Mouse (Mus musculus) Patski (cell line): ENCODE results near the gene Btnl10. TPM values are rescaled to one million over a fixed set of nuclear protein-coding genes. Genes with fewer than 3 reads are reported as not detected.
A peak's percentile ranks its signal among the peaks of the same experiment; 100 is the strongest.

Source experiments
- ATAC-seq: fragments of 100-300 bp; one replicate; pipeline ENCODE4 v1.8.0; 2021
- CTCF ChIA-PET: fragments of 350-600 bp; sonication (Branson Sonifier 250); formaldehyde crosslinking; loops from one replicate; lab custom pipeline; 2022; ENCODE audit warnings: inconsistent platforms; lab: Charles Lee
- POLR2A ChIA-PET: fragments of 350-600 bp; sonication (Branson Sonifier 250); formaldehyde crosslinking; loops from one replicate; lab custom pipeline; 2022; ENCODE audit warnings: antibody characterized with exemption, inconsistent platforms; lab: Charles Lee
- DNase-seq: peaks from one replicate; pipeline ENCODE4 v3.0.0-alpha.2; 2011; ENCODE audit warnings: low read depth, low spot score
- H3K27me3 ChIP-seq: fragments of 371-371 bp; one replicate; pipeline ENCODE4 v1.5.1; 2021
- CTCF ChIP-seq: fragments of 100-300 bp; IDR thresholded peaks from one replicate; pipeline ENCODE4 v1.5.1; 2021
- in situ Hi-C: fragments of 300-500 bp; cut with MboI; formaldehyde crosslinking; loops from 3 replicates; pipeline ENCODE4 v1.11.1; 2018; ENCODE audit warnings: low pct_unique_long_range_greater_than_20kb, mixed read lengths
- polyA plus RNA-seq: library from polyadenylated mRNA; unstranded; gene quantifications from one replicate; pipeline ENCODE4 v1.2.3, GENCODE M21; 2021

Btnl10 gene
- polyA plus RNA-seq, 1 experiment from 2014 or later = not detected

DNA sequence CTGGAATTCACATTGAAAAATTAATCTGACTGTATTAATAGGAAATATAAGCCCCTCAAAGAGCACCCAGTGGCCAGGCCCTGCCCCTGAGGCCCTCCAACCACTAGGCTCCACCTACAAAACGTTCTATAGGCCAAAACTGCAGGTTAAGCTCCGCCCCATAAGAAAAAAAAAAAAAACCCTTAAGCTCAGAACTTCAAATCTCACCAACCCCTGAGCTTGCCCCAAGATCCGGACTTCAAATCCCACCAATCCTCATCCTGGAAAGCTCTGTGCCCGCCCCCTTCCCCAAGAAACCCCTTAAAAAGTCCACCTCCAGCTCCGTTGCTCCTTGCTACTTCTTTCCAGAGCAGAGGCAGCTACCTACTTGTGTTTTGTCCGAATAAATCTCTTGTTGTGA is 12.9 kb upstream of the Btnl10 start:
- in situ Hi-C loops = no loop called here
- ATAC-seq = no peak
- CTCF ChIA-PET = interaction anchor here (1.0 to 2.9 kb wide), 2 partner anchors 10 to 56 kb away, joined by 3 to 17 read pairs; no protein-coding TSS in a partner anchor
- TF ChIP-seq CTCF = no peak
- POLR2A ChIA-PET = interaction anchor here (0.7 to 1.4 kb wide), 4 partner anchors 9 to 73 kb away, joined by 3 read pairs; partner anchors contain the start of gene Trim11
- DNase-seq = no peak
- H3K27me3 ChIP-seq = no peaks in the 10 kb centered on the region

GRCm38 (mm10) chr11:58913776-58914175 is 3.9 kb upstream of the Btnl10 start:
- ChIA-PET POLR2A (interaction anchor here (0.7 to 1.2 kb wide), 4 partner anchors 9 to 46 kb away, joined by 3 to 4 read pairs (median 3); partner anchors contain the start of gene Zfp39), CTCF (interaction anchor here (1.6 to 7.3 kb wide), 6 partner anchors 9 to 65 kb away, joined by 4 to 64 read pairs (median 8); partner anchors contain the start of genes Hist3h2a, Trim11, Trim17 and Zfp39)
- ATAC-seq (no peak), DNase-seq (no peak)
- peaks cover 11% of the 10 kb centered on the region for H3K27me3 ChIP-seq
- in situ Hi-C loops = no loop called here
- TF ChIP-seq CTCF = no peak

- H3K27me3 ChIP-seq = peaks cover 12% of the 10 kb centered on the region
- DNase-seq (no peak), ATAC-seq (no peak)
- peak; percentile 78 for TF ChIP-seq CTCF
- POLR2A ChIA-PET = interaction anchor here (0.7 to 1.2 kb wide), 5 partner anchors 8 to 45 kb away, joined by 3 to 4 read pairs (median 3); partner anchors contain the start of gene Zfp39
- CTCF ChIA-PET = interaction anchor here (0.9 to 7.3 kb wide), 12 partner anchors 9 to 65 kb away, joined by 3 to 64 read pairs (median 4); partner anchors contain the start of genes Hist3h2a, Hist3h2ba, Trim11 and Trim17
- in situ Hi-C loops = no loop called here
These were observed 3.2 kb upstream of the Btnl10 start for GRCm38 (mm10) chr11:58914461-58915028.

DNA sequence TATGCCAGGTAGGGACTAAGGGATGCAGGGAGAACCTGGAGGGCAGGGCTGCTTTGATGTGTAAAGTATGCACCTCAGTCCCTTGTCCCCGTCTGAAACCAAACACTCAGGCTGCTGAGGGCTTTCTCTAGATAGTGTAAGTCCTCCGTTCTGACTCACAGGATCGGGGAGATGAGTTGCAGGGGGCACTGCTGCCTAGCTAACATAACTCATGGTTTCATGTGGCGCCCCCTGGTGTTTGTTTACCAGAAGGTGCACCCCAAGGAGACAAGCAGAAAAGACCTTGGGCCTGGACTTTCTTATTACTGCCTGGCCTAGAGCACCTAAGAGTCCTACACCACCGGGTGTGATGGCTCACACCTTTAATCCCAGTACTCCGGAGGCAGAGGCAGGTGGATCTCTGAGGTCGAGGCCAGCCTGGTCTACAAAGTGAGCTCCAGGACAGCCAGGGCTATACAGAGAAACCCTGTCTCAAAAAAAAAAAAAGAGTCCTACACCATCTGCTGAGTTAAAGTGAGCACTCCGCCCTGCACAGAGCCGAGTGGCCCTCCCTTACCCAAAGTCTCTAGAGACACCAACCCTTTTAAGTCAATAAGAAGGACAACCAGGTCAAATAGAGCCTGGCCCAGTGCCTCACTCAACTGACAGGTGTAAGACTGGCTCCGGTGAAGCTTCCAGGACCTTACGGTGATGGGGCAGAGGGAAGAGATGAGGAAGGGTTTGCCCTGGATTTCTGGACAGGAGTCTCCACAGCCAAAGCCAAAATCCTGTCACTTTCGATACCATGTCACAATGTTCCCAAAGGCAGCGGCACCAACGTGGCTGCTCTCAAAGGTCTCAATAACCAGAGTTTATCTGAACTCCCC is 596 bp upstream of the Btnl10 start:
- ATAC-seq (peak; percentile 51), DNase-seq (no peak)
- ChIA-PET POLR2A (no interaction called here), CTCF (interaction anchor here (1.2 to 7.3 kb wide), 2 partner anchors 11 to 14 kb away, joined by 6 to 64 read pairs; partner anchors contain the start of gene Zfp39)
- TF ChIP-seq CTCF = peak; percentile 78
- in situ Hi-C loops = no loop called here
- peaks cover 8% of the 10 kb centered on the region for H3K27me3 ChIP-seq

GRCm38 (mm10) chr11:58918759-58919158 is 1.1 kb downstream of the Btnl10 start:
- in situ Hi-C loops = no loop called here

DNA sequence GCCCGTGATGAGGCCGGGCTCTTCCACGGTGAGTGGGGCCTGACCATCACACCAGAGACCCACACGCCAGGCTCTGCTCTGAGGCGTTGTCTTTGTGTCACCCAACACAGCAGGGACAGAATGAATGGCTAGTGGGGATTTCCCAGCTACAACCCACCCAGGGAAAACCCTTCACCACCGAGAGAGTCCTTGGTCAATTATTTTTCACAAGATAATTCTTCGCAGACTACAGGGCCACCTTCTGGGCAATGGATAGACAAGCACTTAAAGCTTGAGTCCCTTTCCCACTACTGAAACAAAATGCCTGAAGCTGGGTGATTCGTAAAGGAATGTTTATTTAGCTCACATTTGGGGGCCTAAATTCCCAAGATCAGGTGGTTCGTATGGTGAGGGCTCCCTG is 4.7 kb downstream of the Btnl10 start:
- H3K27me3 ChIP-seq = peaks cover 8% of the 10 kb centered on the region
- no peak for TF ChIP-seq CTCF
- ChIA-PET POLR2A (interaction anchor here (0.6 to 0.9 kb wide), 2 partner anchors 9 to 19 kb away, joined by 3 to 4 read pairs; no protein-coding TSS in a partner anchor), CTCF (no interaction called here)
- ATAC-seq (no peak), DNase-seq (no peak)
- in situ Hi-C loops = no loop called here

More at GRCm38 (mm10) chr11:58918759-58919158, 1.1 kb downstream of the Btnl10 start:
- ChIA-PET POLR2A (no interaction called here), CTCF (interaction anchor here (1.1 to 7.3 kb wide), 3 partner anchors 10 to 13 kb away, joined by 3 to 64 read pairs (median 6); no protein-coding TSS in a partner anchor)
- ATAC-seq = no peak
- TF ChIP-seq CTCF = no peak
- DNase-seq = no peak
- peaks cover 8% of the 10 kb centered on the region for H3K27me3 ChIP-seq

- no peak for TF ChIP-seq CTCF
- no peak for DNase-seq
- no peak for ATAC-seq
- ChIA-PET CTCF (interaction anchor here (7.5 kb wide), 1 partner anchor 10 kb away, joined by 64 read pairs; the partner anchor contains the start of gene Btnl10), POLR2A (interaction anchor here (0.5 kb wide), 1 partner anchor 62 kb away, joined by 3 read pairs; no protein-coding TSS in a partner anchor)
- in situ Hi-C loops = no loop called here
- peaks cover 3% of the 10 kb centered on the region for H3K27me3 ChIP-seq
These were observed 8.9 kb downstream of the Btnl10 start for GRCm38 (mm10) chr11:58926651-58927050.

- ATAC-seq (no peak), DNase-seq (no peak)
- no peak for TF ChIP-seq CTCF
- H3K27me3 ChIP-seq = peaks cover 3% of the 10 kb centered on the region
- CTCF ChIA-PET = interaction anchor here (0.7 to 7.5 kb wide), 3 partner anchors 10 to 50 kb away, joined by 3 to 64 read pairs (median 8); partner anchors contain the start of genes Btnl10 and Trim11
- POLR2A ChIA-PET = interaction anchor here (0.5 kb wide), 1 partner anchor 61 kb away, joined by 3 read pairs; no protein-coding TSS in a partner anchor
- in situ Hi-C loops = no loop called here
These were observed 9.3 kb downstream of the Btnl10 start for GRCm38 (mm10) chr11:58927053-58927452.

DNA sequence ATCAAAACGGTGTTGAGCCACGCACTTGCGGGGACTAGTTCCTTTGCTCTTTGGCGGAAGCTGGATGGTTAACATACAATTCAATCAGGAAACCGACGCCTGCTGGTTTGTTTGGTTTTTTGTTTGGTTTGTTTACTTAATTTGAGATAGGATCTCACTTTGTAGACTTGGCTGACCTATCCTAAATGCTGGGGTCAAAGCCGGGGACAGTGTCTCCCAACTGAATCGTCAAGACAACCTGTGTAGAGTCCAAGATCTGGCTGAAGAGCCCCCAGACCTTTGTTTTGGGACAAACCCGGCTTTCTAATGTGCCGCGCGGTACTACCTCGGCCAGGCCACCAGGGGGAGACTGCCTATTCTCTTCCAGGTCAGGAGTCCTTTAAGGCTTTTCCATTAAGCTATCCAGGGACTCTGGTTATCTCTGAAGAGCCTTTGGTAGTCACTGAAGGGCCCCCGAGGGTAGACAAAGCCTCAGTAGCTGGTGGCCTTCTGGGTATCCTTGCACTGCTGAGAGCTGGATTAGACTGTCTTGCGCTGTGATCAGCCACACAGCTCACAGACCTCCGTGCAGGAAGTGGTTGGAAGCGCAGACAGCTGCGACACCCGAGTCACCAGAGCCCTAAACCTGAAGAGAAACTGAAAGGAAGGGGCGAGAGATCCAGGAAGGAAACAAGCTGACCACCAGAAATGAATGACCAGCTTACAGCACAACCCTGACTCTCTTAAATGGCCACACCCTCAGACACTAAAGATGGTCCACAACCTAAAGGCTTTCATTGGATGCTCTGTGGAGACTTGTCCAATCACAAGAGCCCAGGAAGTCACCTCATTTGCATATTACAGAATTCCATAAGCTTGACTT is 10.3 kb downstream of the Btnl10 start:
- DNase-seq = no peak
- ChIA-PET POLR2A (interaction anchor here (0.7 to 0.9 kb wide), 4 partner anchors 19 to 61 kb away, joined by 3 read pairs; partner anchors contain the start of genes 2810021J22Rik, Hist3h2a, Hist3h2ba and Trim17), CTCF (interaction anchor here (0.6 to 7.5 kb wide), 10 partner anchors 9 to 49 kb away, joined by 3 to 64 read pairs (median 4); partner anchors contain the start of genes Btnl10, Hist3h2a, Hist3h2ba and Trim11)
- TF ChIP-seq CTCF = peak; percentile 81
- ATAC-seq = no peak
- peaks cover 3% of the 10 kb centered on the region for H3K27me3 ChIP-seq
- in situ Hi-C loops = no loop called here
